22 mouse cellular contexts compared by ENCODE assay signal in genomic region chr6:92346729-92347128, GRCm38 (mm10).
A peak's percentile ranks its signal among the peaks of the same experiment; 100 is the strongest.
DNase-seq lines count a peak whose midpoint lies in the region; ATAC-seq lines count a peak whose summit lies in the region.
"Had no signal": no experiment of that assay in that cellular context is flagged by ENCODE, and none has a peak within 500 bp of the region (broad histone marks: within the 10 kb centered on the region; RNA-seq: fewer than 3 reads in every experiment).

No protein-coding gene starts in this region.

- peaks cover 14% of the 10 kb centered on the region for H3K4me1 ChIP-seq in forebrain, embryonic 12.5 days
- no peaks in the 10 kb centered on the region for H3K4me1 ChIP-seq in forebrain, embryonic 11.5 days (replicated peaks; ENCODE audit: control insufficient read depth, insufficient read depth, low read length)
- H3K4me1 ChIP-seq in midbrain, embryonic 13.5 days (replicated peaks) = peaks cover 25% of the 10 kb centered on the region
- no peaks in the 10 kb centered on the region for H3K4me1 ChIP-seq in midbrain, embryonic 11.5 days (ENCODE audit: control insufficient read depth, insufficient read depth, low read length)
- H3K4me1 ChIP-seq in forebrain, embryonic 16.5 days (replicated peaks; ENCODE audit: control insufficient read depth, insufficient read depth, low read length) = peaks cover 16% of the 10 kb centered on the region
- H3K4me1 ChIP-seq: intestine, embryonic 15.5 days; limb, embryonic 12.5 days had no signal

- no peak overlapping the region for H3K9ac ChIP-seq in forebrain, embryonic 12.5 days
- no peak overlapping the region; the same call in 1 of the 2 replicates for H3K9ac ChIP-seq in forebrain, embryonic 11.5 days (ENCODE audit: low read length)
- no peak overlapping the region; the same call in 1 of the 2 replicates for H3K9ac ChIP-seq in midbrain, embryonic 13.5 days (replicated peaks)
- H3K9ac ChIP-seq in midbrain, embryonic 11.5 days (ENCODE audit: low read length) = no peak overlapping the region
- 0 out of 2 replicates have a peak overlapping the region, but pooled peaks have one; percentile 1 for H3K9ac ChIP-seq in forebrain, embryonic 16.5 days (replicated peaks; ENCODE audit: low read depth, low read length)
- H3K9ac ChIP-seq: hindbrain, embryonic 15.5 days; intestine, embryonic 15.5 days; limb, embryonic 12.5 days; liver, postnatal 0 days had no signal

- no peak overlapping the region for H3K27ac ChIP-seq in forebrain, embryonic 12.5 days
- H3K27ac ChIP-seq in forebrain, embryonic 11.5 days (ENCODE audit: low read depth, low read length) = no peak overlapping the region
- H3K27ac ChIP-seq in midbrain, embryonic 13.5 days = peak overlapping the region; percentile 65
- no peak overlapping the region for H3K27ac ChIP-seq in midbrain, embryonic 11.5 days (ENCODE audit: low read depth, low read length)
- no peak overlapping the region for H3K27ac ChIP-seq in forebrain, embryonic 16.5 days (ENCODE audit: low read length)
- H3K27ac ChIP-seq: heart, adult 2 months; hindbrain, embryonic 15.5 days; intestine, embryonic 15.5 days; limb, embryonic 12.5 days had no signal

- no peak; the same call in 1 of the 2 replicates for ATAC-seq in forebrain, embryonic 12.5 days (ENCODE audit: low FRiP score)
- no peak for ATAC-seq in forebrain, embryonic 11.5 days (replicated peaks; ENCODE audit: low FRiP score)
- ATAC-seq in midbrain, embryonic 13.5 days = 0 out of 2 replicates have a peak, but pooled peaks have one; percentile 53
- no peak for ATAC-seq in midbrain, embryonic 11.5 days (ENCODE audit: low FRiP score)
- ATAC-seq in forebrain, embryonic 16.5 days = no peak
- ATAC-seq: intestine, embryonic 15.5 days; liver, postnatal 0 days; lung, postnatal 0 days; Patski had no signal

- DNase-seq in forebrain, embryonic 11.5 days (ENCODE audit: low spot score) = no peak
- DNase-seq in midbrain, embryonic 11.5 days (ENCODE audit: low spot score, missing footprints) = no peak
- DNase-seq in retina, embryonic 14.5 days (ENCODE audit: low spot score) = peak; percentile 7
- DNase-seq in cerebellum, postnatal 10 days = no peak
- DNase-seq in kidney, postnatal 10 days = no peak
- DNase-seq: adrenal gland, postnatal 36 days; cerebellum, adult 11 months; cerebellum, adult 9-11 months; gastrocnemius, postnatal 14 days; heart, adult 2 months; kidney, adult 8-10 months; kidney, postnatal 14 days; liver, postnatal 0 days had no signal

- H3K4me2 ChIP-seq in forebrain, embryonic 12.5 days = 0 out of 2 replicates have a peak overlapping the region, but pooled peaks have one; percentile 5
- no peak overlapping the region for H3K4me2 ChIP-seq in forebrain, embryonic 11.5 days (ENCODE audit: low read depth, low read length, severe bottlenecking)
- no peak overlapping the region for H3K4me2 ChIP-seq in midbrain, embryonic 13.5 days (replicated peaks)
- H3K4me2 ChIP-seq in midbrain, embryonic 11.5 days = no peak overlapping the region
- H3K4me2 ChIP-seq in forebrain, embryonic 16.5 days (ENCODE audit: low read length) = peak overlapping the region; percentile 21; the same call in 1 of the 2 replicates
- H3K4me2 ChIP-seq: hindbrain, embryonic 15.5 days; intestine, embryonic 15.5 days; limb, embryonic 12.5 days; liver, embryonic 11.5 days had no signal

- no peaks in the 10 kb centered on the region for H3K27me3 ChIP-seq in forebrain, embryonic 12.5 days
- no peaks in the 10 kb centered on the region for H3K27me3 ChIP-seq in forebrain, embryonic 11.5 days (ENCODE audit: control insufficient read depth, insufficient read depth, low read length)
- H3K27me3 ChIP-seq in midbrain, embryonic 13.5 days = no peaks in the 10 kb centered on the region
- no peaks in the 10 kb centered on the region for H3K27me3 ChIP-seq in midbrain, embryonic 11.5 days (ENCODE audit: control insufficient read depth, insufficient read depth, low read length)
- no peaks in the 10 kb centered on the region for H3K27me3 ChIP-seq in forebrain, embryonic 16.5 days (replicated peaks; ENCODE audit: control insufficient read depth, insufficient read depth, low read length)
- H3K27me3 ChIP-seq: hindbrain, embryonic 15.5 days; intestine, embryonic 15.5 days; limb, embryonic 12.5 days had no signal

- no peaks in the 10 kb centered on the region; the same call in 1 of the 2 replicates for H3K9me3 ChIP-seq in forebrain, embryonic 12.5 days
- H3K9me3 ChIP-seq in forebrain, embryonic 11.5 days (ENCODE audit: control insufficient read depth, low read length) = no peaks in the 10 kb centered on the region
- no peaks in the 10 kb centered on the region for H3K9me3 ChIP-seq in midbrain, embryonic 13.5 days
- H3K9me3 ChIP-seq in midbrain, embryonic 11.5 days (ENCODE audit: control insufficient read depth, low read length) = no peaks in the 10 kb centered on the region
- H3K9me3 ChIP-seq in forebrain, embryonic 16.5 days (ENCODE audit: control insufficient read depth, low read length) = no peaks in the 10 kb centered on the region
- H3K9me3 ChIP-seq: hindbrain, embryonic 15.5 days; intestine, embryonic 15.5 days; limb, embryonic 12.5 days had no signal

- no peaks in the 10 kb centered on the region for H3K36me3 ChIP-seq in forebrain, embryonic 12.5 days (replicated peaks)
- H3K36me3 ChIP-seq in forebrain, embryonic 11.5 days (ENCODE audit: control insufficient read depth, insufficient read depth, low read length) = no peaks in the 10 kb centered on the region
- no peaks in the 10 kb centered on the region for H3K36me3 ChIP-seq in midbrain, embryonic 13.5 days
- H3K36me3 ChIP-seq in midbrain, embryonic 11.5 days (ENCODE audit: control insufficient read depth, insufficient read depth, low read length) = no peaks in the 10 kb centered on the region
- no peaks in the 10 kb centered on the region for H3K36me3 ChIP-seq in forebrain, embryonic 16.5 days (ENCODE audit: control insufficient read depth, insufficient read depth)
- H3K36me3 ChIP-seq: hindbrain, embryonic 15.5 days; intestine, embryonic 15.5 days; limb, embryonic 12.5 days had no signal

- WGBS in forebrain, embryonic 12.5 days = 26% methylated on average over 7 of the region's 7 CpGs
- 37% methylated on average over 7 of the region's 7 CpGs for WGBS in forebrain, embryonic 11.5 days
- 33% methylated on average over 7 of the region's 7 CpGs for WGBS in midbrain, embryonic 13.5 days
- WGBS in midbrain, embryonic 11.5 days = 63% methylated on average over 7 of the region's 7 CpGs
- WGBS in forebrain, embryonic 16.5 days = 11% methylated on average over 7 of the region's 7 CpGs

- H3K4me3 ChIP-seq in forebrain, embryonic 12.5 days (replicated peaks) = no peak overlapping the region
- H3K4me3 ChIP-seq in forebrain, embryonic 11.5 days (ENCODE audit: low read depth, low read length) = no peak overlapping the region
- H3K4me3 ChIP-seq in midbrain, embryonic 13.5 days (replicated peaks) = no peak overlapping the region
- H3K4me3 ChIP-seq in midbrain, embryonic 11.5 days (ENCODE audit: low read depth, low read length) = no peak overlapping the region
- H3K4me3 ChIP-seq in forebrain, embryonic 16.5 days (replicated peaks; ENCODE audit: low read length) = no peak overlapping the region
- H3K4me3 ChIP-seq: heart, adult 2 months; hindbrain, embryonic 15.5 days; intestine, embryonic 15.5 days; limb, embryonic 12.5 days had no signal

Comparison
In these comparisons a context has a peak if more than half of its experiments do, and no peak if none do; other contexts are left out.
1. H3K4me2 ChIP-seq: peak in forebrain, embryonic 12.5 days (single experiment) and forebrain, embryonic 16.5 days (single experiment); none in forebrain, embryonic 11.5 days (single experiment), midbrain, embryonic 13.5 days (single experiment) and midbrain, embryonic 11.5 days (single experiment).